Mouse (Mus musculus) large intestine, adult 2 months (tissue): ENCODE data around the gene Ankzf1. TPM values are rescaled to one million over a fixed set of nuclear protein-coding genes. Genes with fewer than 3 reads are reported as not detected.

ENCODE experiments used
- DNase-seq: peaks from one replicate; pipeline ENCODE4 v3.0.0-alpha.2; 2012; ENCODE audit warnings: low read depth, low spot score
- WGBS: fragments of 180-500 bp; shearing (Covaris S2); methylation state at CpG from one replicate; pipeline ENCODE4 v1.1.7; 2018; 5-methylcytosine and 5-hydroxymethylcytosine counted together
- polyA plus RNA-seq: library from polyadenylated mRNA; depleted of rRNA; stranded (reverse); fragments of >200 nt; gene quantifications from 2 replicates; pipeline ENCODE4 v1.2.3, GENCODE M21; 2012

The Ankzf1 gene
- polyA plus RNA-seq, 1 experiment = 19.2 TPM

DNA sequence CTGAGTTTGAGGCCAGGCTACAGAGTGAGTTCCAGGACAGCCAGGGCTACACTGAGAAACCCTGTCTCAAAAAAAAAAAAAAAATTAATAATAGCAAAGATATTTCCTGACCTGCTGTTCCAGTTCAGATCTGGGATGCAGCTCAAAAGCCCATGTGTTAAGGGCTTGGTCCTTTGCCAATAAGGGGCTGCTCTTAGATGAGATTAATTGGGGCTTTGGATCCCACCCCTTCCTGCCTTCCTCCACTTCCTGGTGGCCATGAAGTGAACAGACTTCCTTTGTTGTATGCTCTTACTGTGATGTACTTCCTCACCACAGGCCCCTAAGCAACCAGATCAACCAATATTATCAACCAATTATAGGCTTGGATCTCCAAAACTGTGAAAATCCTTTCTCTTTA lies 4.8 kb upstream of the Ankzf1 start:
- DNase-seq = no peak

GRCm38 (mm10) chr1:75187914-75188483 lies 4.0 kb upstream of the Ankzf1 start:
- WGBS = 92% methylated on average over 2 of the region's 2 CpGs
- no peak for DNase-seq

- DNase-seq = no peak
- WGBS = 56% methylated on average over 2 of the region's 2 CpGs
Measured at GRCm38 (mm10) chr1:75190577-75190976, 1.4 kb upstream of the Ankzf1 start.

GRCm38 (mm10) chr1:75191258-75191621 lies 711 bp upstream of the Ankzf1 start:
- WGBS = 38% methylated on average over 5 of the region's 5 CpGs
- no peak for DNase-seq

DNA sequence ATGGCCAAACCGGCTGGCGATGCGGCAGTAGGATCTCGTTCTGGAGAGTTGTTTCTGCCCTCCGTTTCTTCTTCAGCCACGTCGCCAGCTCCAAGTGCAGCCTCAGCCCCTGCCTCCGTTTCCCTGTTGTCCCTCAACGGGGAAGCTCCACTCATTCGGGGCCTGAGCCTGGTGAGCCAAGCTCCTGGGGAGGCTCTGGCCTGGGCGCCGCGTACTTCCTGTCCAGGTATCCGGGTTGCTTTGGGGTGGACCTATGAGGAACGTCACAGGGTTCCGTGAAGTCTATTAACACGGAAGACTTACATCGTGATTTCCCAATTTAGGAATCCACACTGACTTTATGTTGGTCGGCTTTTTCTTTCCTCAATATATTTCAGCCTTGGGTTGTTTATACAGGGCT lies 501 bp downstream of the Ankzf1 start:
- DNase-seq = no peak
- WGBS = under 1% methylated on average over 19 of the region's 19 CpGs

GRCm38 (mm10) chr1:75201236-75201635 lies 9.3 kb downstream of the Ankzf1 start:
- DNase-seq = no peak
- WGBS = 37% methylated on average over 1 of the region's 1 CpGs

DNA sequence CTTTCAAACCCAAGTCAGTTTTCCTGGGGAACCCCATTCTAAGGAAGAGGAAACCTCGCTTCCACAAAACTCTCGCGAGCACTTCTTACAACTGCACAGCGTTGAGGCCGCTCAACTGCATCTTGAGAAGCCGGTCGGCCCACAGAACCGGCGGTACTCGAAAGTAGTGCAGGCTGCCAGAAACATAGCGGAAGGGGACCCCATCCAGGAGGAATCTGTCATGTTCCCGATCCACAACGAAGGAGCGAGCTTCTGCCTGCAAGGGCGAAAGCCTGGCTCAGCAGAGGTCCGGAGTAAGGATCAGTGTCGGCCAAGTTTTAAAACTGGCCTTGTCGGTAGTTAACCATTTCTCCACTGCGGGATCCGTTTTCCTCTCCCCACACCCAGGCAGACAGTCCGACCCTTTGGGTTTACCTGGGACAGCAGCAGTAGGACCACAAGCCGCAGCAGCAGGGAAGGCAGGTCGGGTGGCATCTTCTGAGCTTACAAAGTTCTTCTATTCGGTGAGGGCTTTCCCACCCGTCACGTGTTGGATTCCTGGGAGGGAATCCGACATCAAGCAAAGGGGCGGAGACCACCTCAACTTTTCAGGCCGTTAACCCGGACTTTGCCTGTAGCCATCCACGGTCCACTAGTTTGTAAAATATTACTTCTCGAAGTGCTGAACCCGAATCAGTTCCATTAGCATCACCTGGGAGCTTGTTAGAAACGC lies 17.2 kb downstream of the Ankzf1 start:
- 16% methylated on average over 34 of the region's 34 CpGs for WGBS
- DNase-seq = no peak

GRCm38 (mm10) chr1:75210136-75211087 lies 18.5 kb downstream of the Ankzf1 start, which contains the start of the genes Glb1l and Stk16:
Glb1l (minus strand) TSS chr1:75210813.
Stk16 (plus strand) TSS chr1:75210838.
- 4% methylated on average over 42 of the region's 42 CpGs for WGBS
- peak; percentile 88 for DNase-seq

DNA sequence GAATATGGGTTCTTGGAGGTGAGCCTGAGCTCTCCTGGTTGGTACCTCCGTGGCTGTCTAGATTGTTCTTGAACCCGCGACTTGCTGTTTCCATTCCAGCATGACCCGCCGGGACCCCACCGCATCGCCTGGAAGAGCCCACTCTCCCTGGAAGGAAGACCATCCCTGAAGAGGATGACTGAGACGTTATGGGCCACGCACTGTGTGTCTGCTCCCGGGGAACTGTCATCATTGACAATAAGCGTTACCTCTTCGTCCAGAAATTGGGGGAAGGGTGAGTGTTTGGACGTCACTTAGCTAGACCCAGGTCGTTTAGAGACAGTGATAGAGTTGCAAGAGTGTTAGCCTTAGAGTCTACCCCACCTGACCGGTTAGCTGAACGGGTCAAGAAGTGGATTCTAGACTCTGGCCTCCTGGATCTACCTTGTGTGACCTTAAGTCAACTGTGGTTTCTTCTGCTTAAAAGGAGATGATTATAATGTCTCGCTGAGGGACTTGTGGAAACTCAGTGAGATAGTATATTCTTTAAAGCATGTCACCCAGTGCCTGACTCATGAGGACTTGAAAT lies 19.3 kb downstream of the Ankzf1 start:
- 5% methylated on average over 17 of the region's 17 CpGs for WGBS
- DNase-seq = no peak

DNA sequence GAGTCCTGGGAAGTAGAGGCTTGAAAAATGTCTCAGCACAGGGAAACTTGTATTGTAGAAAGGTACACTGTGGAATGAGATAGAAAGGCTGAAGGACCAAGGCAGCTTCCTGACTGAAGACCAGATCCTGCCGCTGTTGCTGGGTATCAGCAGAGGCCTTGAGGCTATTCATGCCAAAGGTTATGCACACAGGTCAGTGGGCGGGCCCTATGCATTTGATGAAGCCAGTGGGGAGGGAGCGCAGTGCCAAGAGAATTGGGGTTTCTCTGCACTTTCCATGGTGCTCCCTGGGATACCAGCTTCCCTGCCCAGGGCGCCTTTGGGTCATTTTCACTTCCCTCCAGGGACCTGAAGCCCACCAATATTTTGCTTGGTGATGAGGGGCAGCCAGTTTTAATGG lies 20.6 kb downstream of the Ankzf1 start:
- no peak for DNase-seq
- 73% methylated on average over 4 of the region's 4 CpGs for WGBS

GRCm38 (mm10) chr1:75213096-75213495 lies 21.1 kb downstream of the Ankzf1 start:
- 33% methylated on average over 7 of the region's 7 CpGs for WGBS
- DNase-seq = no peak

DNA sequence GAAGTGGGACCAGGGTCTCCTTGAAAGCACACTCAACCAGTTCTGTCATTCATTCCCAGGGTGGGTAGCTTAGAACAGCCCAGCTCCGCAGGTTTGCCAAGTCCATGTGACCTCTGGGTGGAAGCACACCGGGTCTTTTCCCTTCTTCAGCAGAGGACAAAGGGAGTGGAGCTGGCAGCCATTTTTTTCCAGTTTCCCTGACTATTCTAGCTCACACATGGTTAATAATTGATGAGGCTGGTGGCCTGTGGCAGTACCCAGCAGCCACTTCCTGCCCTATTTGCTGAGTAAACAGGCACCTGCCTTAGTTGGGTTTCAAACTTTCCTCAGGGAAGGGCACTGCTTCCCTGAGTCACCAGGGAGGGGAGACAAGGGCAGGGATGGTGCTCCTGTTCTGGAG lies 22.5 kb downstream of the Ankzf1 start:
- peak; percentile 85 for DNase-seq
- WGBS = 37% methylated on average over 2 of the region's 2 CpGs

GRCm38 (mm10) chr1:75214886-75215285 lies 22.9 kb downstream of the Ankzf1 start:
- WGBS = 25% methylated on average over 5 of the region's 5 CpGs
- DNase-seq = no peak

GRCm38 (mm10) chr1:75215785-75216184 lies 23.8 kb downstream of the Ankzf1 start:
- 89% methylated on average over 9 of the region's 9 CpGs for WGBS
- DNase-seq = no peak

DNA sequence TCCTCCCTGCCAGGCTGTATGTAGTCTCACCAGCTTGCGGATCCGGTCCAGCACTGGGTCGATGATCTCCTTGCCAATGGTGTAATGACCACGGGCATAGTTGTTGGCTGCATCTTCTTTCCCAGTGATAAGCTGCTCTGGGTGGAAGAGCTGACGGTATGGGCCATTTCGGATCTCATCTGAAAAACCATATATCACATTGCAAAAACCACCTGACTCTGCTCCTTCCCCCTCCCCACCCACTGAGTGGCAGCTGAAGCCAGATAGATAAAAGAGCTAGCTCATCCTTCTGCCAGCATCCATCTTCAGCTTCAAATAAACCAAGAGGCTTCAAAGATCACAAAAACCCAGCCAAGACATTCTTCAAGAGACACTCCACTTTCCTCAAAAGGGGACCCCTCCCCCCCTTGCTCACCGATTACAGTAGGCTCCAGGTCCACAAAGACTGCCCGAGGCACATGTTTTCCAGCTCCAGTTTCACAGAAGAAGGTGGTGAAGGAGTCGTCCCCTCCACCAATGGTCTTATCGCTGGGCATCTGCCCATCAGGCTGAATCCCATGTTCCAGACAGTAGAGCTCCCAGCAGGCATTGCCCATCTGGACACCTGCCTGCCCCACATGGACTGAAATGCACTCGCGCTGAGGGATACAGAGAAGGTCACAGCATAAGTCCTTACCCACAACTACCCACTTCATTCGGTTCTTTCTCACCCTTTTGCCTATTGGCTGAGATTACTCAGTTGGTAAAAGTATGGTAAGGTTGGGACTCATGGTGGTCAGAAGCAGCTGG lies 25.0 kb downstream of the Ankzf1 start:
- no peak for DNase-seq

DNA sequence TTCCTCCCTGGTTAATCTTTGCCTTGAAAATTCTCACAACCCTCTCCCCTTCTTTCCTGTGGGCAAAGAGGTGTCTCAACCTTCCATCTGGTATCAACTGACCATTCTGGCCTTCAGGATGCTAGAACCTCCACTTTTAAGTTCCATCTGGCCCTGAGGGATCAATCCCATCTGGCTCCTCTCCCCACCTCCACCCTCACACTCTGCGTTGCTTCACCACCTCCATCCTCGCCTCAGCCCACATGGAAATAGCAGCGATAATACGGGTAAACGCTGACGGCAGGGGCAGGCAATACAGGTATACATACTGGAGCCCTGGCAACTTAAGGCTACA lies 25.9 kb downstream of the Ankzf1 start:
- WGBS = 7% methylated on average over 6 of the region's 6 CpGs
- no peak for DNase-seq

More for the DNA sequence above, 25.0 kb downstream of the Ankzf1 start:
- 66% methylated on average over 13 of the region's 13 CpGs for WGBS

DNA sequence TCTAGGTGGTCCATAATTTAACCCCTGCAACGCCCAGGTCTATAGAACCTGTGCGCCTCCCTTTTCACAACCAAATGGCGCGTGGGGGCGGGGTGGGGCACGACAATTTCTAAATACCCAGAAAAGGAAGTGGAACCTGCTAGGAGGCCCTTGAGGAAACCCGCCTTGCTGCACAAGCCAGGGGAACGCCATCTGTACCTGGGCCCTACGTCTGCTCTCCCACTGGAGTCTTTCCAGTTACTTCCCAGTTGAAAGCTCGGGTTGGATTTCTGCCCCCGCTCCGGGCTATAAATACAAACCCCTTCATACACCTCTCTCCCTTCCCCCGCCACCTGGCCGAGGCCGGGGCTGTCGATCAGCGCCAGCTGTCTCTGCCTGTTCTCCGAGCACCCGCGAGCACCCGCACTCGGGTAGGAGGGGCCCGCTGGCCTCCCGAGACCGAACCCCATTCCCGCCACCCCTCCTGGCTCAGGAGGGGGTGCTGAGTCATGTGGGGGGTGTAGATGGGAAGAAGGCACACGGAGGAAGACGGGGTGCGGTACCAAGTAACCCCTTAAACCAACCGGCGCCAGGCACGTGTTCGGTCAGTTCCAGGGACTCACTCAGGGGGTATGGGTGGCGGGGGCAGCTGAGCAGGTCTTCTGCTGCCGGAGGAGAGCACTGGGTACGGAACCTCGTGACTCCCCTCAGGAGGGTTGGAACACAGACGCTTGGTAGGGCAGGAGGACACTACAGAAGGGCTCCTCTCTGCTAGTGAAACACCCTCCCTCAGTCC lies 26.5 kb downstream of the Ankzf1 start:
- DNase-seq = no peak
- 2% methylated on average over 38 of the region's 38 CpGs for WGBS

GRCm38 (mm10) chr1:75219078-75219477 lies 27.1 kb downstream of the Ankzf1 start:
- WGBS = under 1% methylated on average over 24 of the region's 24 CpGs
- DNase-seq = peak; percentile 71

DNA sequence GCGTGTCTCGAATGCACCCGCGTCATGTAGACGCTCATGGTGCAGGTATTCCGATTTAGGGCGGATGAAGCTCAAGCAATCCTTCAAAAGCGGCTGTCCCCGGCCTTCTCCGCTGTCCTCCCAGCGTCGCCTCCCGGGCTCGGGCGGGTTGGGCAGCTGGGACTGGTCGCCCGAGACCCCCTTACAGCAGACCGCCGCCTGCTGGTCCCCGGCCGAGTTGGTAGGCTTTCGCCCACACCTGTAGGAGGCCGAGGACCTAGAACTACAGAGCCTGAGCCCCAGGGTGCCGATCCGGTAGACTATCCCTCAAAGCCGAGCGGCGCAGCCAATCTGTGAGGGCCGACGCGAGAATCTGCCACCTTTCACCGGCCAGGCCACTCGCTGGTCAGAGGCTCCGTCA lies 27.6 kb downstream of the Ankzf1 start, which contains the start of gene Tuba4a:
Gene Tuba4a (minus strand): TSS at position 335 of the 400 bp plus-strand sequence.
- no peak for DNase-seq
- WGBS = 3% methylated on average over 34 of the region's 34 CpGs
